Mouse (Mus musculus) spleen, postnatal 14 days (tissue): ENCODE measurements at regions not wholly inside any gene's neighbourhood (a gene's known extent, or its start where the extent isn't known, plus 50 kb on each side); places are given as distances from the start of the nearest gene placed in this dataset.

Experiments used
- DNase-seq, 2 experiments: peaks; one replicate each; pipeline ENCODE4 v3.0.0; 2021 to 2022; ENCODE audit warnings: low spot score in 2 of 2

- DNase-seq = no peak
Measured at GRCm38 (mm10) chr4:153321085-153321484, 161.5 kb downstream of the Ajap1 start.

DNA sequence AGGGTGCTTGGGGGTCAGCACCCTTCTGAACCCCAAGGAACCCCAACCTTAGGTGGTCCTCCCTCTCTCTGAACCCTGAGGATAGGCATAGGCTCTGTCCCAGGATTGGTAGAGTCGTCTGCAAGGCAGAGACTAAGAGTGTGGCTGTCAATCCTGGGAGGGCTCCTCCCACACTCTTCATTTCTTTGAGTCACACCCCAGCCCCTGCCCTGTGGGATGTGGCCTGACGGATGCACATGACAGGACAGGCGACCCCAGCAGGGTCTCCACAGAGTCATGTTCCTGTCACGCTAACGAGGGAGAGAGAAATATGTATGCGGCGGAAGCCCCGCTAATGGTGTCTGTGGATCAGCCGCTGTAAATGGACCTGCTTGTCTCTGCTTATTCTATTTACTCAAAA, 162.0 kb downstream of the Ajap1 start:
- DNase-seq = no peak

DNA sequence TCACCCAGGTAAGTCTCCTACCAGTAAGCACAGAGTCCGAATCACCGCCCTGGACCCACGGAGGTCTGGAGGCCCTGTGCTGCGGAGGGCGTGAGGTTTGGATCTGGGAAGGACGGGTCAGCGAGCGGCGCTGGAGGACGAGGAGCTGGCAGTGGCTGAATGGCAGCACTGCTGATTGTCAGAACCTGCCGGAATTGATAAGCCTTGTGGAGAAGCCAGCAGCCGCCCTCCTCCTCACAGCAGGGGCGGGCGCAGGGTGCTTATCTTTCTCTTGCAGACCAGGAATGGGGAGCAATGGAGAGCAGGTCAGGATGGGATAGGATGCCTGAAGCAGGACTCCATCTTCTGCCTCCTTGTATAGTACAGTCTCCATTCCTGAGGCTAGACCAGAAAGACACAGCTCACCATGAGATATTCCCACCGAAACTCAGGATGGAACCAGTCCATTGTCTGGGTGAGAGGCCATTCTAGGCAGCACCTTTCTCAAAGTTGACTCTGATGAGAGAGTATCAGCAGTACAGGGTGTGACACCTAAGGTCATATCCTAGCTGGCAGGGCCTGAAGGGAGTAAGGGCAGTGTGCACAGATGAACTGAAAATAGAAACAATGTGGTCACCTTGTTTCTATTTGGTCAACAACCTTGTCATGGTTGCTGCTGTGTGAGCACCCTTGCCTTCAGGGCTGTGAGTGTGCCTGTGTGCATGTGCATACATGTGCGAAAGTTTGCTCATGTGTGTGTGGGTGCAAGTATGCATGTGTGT, 165.5 kb downstream of the Ajap1 start:
- DNase-seq = no peak

- no peak for DNase-seq
Measured at GRCm38 (mm10) chr4:153316519-153316918, 166.1 kb downstream of the Ajap1 start.

- DNase-seq = no peak
Measured at GRCm38 (mm10) chr4:153313961-153314360, 168.7 kb downstream of the Ajap1 start.

GRCm38 (mm10) chr4:153311574-153311973, 171.0 kb downstream of the Ajap1 start:
- DNase-seq = no peak

DNA sequence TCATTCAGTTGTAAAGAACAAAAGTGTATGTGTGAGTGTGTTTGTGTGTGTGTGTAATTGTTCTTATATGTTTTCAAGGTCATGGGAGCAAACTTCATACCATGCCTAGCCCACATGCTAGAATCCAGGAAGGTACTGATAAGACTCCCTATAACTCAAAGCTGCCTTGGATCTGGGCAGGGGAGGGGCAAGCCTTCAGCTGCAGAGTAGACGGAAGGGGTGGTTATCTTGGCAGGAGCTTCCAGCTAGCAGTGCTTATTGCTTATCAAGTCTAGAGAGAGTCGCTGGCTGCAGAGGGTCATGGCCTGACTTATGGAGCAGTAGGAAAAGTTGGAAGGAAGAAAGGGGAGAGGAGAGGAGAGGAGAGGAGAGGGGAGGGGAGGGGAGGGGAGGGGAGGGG, 172.0 kb downstream of the Ajap1 start:
- DNase-seq = no peak

- no peak for DNase-seq
Measured at GRCm38 (mm10) chr4:153303521-153303920, 179.1 kb downstream of the Ajap1 start.

GRCm38 (mm10) chr4:153302855-153303254, 179.8 kb downstream of the Ajap1 start:
- DNase-seq = no peak

GRCm38 (mm10) chr4:153298277-153298676, 184.3 kb downstream of the Ajap1 start:
- no peak for DNase-seq

DNA sequence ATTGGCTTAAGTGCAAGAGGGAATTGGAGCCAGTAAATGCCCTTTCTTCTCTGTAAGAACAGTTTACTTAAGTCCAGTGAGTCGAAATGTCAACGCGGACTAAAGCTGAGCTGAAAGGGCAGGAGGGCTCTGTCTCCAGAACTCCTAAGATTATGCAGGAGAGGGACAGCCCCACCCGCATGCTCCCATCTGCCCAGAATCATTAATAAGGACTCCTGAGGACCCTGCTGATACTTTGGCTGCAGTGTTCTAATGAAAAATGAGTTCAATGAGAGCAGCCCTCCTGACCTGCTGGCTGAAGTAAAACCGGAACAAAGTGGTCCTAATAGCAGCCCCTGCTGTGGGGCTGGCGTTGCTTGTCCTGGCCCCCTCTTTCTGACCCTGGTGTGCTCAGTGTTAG, 187.8 kb downstream of the Ajap1 start:
- DNase-seq = no peak

- no peak for DNase-seq
Measured at GRCm38 (mm10) chr4:153293137-153293536, 189.5 kb downstream of the Ajap1 start.

DNA sequence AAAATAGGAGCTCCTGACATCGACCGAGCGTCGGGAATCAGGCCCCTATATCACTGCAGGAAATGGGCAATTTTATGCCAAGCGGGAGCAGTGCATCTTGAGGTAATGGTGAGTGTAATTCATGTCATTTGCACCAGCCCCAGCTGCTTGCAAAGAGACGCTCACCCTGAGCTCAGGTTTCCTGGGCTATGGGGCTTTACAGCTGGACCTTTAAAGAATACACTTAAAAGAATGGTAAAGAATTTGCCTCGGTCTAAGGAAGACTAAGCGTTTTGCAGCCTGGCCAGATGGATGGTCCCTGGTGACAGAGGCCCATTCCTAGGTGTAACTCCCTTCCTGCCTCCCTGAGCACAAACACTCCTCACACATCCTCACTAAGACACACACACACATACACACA, 194.2 kb downstream of the Ajap1 start:
- DNase-seq = no peak

- no peak for DNase-seq
Measured at GRCm38 (mm10) chr4:153284209-153284608, 198.4 kb downstream of the Ajap1 start.

GRCm38 (mm10) chr4:153276571-153276970, 206.0 kb downstream of the Ajap1 start:
- no peak for DNase-seq

- no peak for DNase-seq
Measured at GRCm38 (mm10) chr4:153271376-153271775, 211.2 kb downstream of the Ajap1 start.

- DNase-seq = no peak
Measured at GRCm38 (mm10) chr4:153263216-153263805, 219.3 kb downstream of the Ajap1 start.

GRCm38 (mm10) chr4:153260941-153261557, 221.6 kb downstream of the Ajap1 start:
- no peak for DNase-seq

DNA sequence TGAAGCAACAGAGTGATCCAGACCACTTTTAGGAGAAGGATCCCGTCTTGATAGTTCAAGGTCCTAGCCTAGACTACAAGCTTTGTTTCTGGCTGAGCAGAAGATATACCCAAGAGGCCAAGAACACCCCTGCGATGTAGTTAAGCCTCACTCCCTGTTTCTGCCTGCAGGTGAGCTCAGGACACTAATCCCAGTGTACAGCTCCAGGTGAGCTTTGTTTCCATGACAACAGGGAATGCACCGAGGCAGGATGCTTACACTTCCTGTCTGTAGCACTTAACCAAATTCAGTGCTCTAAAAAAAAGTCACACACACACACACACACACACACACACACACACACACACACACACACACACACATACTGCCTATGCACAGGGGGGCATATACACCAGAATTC, 230.7 kb downstream of the Ajap1 start:
- DNase-seq = no peak

DNA sequence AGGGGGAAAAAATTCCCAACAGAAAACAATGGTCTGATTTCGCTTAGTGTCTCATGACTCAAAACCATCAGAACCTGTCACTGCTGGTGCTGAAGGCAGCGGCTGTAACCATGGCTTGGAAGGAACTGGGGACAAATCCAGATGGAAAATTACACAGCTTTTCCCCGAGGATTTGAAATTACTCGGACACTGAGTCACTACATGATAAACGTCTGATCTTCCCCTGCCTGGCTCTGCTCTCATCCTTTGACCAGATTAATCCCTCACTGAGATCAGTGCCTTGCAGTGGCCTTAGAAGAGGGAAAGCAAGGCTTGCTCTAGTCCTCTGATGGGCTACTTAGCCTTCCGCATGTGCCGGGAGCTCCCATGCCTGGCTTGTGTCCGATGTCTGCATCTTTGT, 231.3 kb downstream of the Ajap1 start:
- no peak for DNase-seq

- no peak for DNase-seq
Measured at GRCm38 (mm10) chr4:153236680-153237079, 245.9 kb downstream of the Ajap1 start.

- no peak for DNase-seq
Measured at GRCm38 (mm10) chr4:153233762-153234161, 248.8 kb downstream of the Ajap1 start.

DNA sequence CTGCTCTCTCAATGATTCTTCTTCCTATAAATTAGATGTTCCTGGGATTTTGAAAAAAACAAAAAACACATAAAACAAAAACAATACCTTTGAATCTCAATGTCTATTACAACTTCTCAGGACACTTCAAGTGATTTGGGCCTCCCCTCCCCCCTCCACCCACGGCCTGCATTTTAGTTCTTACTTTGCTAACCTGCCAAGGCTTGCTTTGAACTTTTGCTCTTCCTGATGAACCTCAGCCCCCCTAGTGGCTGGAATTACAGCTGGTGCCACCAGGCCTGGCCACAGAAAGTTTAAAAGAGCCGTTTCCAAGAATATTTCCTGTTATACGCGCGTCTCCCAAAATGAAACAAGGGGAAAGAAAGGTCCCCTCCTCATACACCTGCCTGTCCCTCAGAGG, 253.4 kb downstream of the Ajap1 start:
- no peak for DNase-seq
